Mouse (Mus musculus): ENCODE results near the gene Thbs1. TPM values are rescaled to one million over a fixed set of nuclear protein-coding genes. Genes with fewer than 3 reads are reported as not detected.
A peak's percentile ranks its signal among the peaks of the same experiment; 100 is the strongest.
"Not testable (repeated sequence)": the region's sequence is repeated elsewhere in the genome, so short reads cannot be mapped to it uniquely, and the experiment has no call there.

Thbs1 gene
- total RNA-seq, 2 experiments from 2014 or later: 2.0 to 2.8 TPM

DNA sequence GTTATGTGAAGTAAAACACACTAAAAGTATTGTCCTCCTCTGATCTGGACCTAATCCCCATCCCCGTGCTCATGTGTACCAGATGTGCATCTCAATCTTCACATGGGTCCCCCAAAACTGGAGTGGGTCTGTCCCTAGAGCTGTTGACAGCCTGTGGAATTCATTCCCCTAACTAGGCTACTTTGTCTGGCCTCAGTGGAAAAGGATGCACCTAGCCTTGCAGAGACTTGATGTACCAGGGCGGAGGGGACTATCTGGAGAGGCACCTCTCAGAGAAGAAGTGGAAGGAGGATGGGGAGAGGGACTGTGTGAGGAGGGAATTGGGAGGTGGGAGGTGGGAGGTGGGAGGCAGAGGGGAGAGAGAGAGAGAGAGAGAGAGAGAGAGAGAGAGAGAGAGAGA is 26.1 kb downstream of the Thbs1 start:
- no peak for TF ChIP-seq CTCF (conservative IDR thresholded peaks at IDR 0.05)
- no peak overlapping the region for H3K4me3 ChIP-seq
- DNase-seq (ENCODE audit: low spot score in 2 of 2): no peak
- H3K27ac ChIP-seq: no peak overlapping the region

DNA sequence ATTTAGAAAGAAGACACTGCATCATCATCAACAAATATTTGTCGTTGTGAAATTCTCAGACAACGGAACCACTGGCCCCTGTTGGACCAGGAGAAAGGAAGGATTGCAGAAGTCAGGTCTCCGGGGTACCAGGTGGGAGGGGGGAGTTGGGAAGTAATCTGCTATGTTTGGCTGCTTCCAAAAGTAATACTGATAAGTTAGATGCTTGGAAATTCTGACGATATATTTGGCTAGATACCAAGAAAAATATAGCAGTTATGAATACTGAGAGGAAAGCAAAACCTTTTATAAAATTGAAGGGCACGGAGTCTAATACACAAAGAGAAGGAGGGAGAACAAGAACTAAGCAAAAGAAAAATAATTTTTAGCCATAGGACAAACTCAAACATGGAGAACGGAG is 27.6 kb downstream of the Thbs1 start:
- Histone ChIP-seq H3K27ac (no peak overlapping the region), H3K4me3 (no peak overlapping the region)
- no peak for TF ChIP-seq CTCF (conservative IDR thresholded peaks at IDR 0.05)
- no peak for DNase-seq (ENCODE audit: low spot score in 2 of 2)

DNA sequence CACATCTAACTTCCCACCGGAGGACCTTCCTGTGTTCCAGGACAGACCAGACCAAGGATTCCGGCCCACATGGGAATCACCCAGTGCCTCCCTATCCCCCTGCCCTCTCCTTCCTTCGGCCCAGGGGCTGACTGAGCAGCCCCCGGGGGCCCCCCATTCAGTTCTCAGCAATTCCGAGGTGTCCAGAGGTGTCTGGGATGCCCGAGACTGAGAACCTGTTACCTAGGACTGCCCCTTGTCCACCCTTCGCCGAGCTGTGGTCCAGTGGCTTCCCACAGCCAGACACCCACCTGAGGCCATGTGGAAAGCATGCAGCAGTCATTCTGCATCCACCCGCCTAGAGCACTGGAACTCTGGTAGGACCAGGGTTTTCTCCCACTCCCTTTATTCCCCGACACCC is 30.0 kb downstream of the Thbs1 start:
- Histone ChIP-seq H3K27ac (no peak overlapping the region), H3K4me3 (no peak overlapping the region)
- no peak for TF ChIP-seq CTCF (conservative IDR thresholded peaks at IDR 0.05)
- DNase-seq (ENCODE audit: low spot score in 2 of 2): no peak

DNA sequence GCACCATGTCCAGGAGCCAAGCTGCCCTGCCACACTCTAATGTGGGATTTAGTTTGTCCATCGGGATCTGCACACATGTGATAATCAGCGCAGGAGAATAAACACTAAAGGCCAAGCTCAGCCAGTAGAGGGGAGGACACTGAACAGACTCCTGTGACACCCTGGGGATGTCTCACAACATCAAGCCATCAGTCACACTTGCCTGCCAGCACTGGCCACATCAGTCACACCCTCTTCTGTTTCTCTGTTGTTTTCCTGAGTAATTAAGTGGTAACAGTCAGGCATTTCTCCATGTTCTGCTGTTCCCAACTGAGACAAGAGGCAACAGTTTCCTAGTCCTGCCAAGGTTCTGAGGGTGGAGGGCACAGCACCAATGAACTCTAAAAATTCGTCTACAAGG is 36.1 kb downstream of the Thbs1 start:
- H3K4me3 ChIP-seq; DNase-seq (ENCODE audit: low spot score in 2 of 2): not testable (repeated sequence)

DNA sequence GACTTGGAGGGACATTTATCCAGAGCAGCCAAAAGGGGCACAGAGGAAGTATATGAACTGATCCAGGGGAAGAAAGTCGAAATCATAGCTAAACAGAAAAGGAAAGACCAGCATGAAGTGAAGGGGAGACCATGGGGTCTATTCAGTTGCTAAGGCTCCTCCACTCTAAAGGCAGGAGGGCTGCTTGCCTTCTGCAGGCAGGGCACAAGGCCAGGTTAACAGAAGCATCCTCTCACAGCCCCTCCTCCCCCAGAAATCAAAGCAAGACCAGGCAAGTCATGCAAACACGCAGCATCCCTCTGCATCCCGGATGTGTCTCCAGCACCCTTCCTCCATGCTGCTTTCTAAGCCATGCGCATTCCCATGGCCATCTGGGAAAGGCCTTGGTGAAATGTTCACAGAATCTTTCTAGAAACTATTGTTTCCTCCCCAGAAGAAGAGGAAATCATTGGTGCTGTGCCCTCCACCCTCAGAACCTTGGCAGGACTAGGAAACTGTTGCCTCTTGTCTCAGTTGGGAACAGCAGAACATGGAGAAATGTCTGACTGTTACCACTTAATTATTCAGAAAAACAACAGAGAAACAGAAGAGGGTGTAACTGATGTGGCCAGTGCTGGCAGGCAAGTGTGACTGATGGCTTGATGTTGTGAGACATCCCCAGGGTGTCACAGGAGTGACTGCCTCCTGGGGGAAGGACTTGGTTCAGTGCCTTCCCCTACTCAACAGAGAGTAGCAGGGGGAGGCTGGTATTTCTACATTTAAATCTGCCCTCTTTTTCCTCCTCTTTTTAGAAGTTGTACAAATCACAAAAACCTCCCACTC is 36.9 kb downstream of the Thbs1 start:
- no peak overlapping the region for H3K4me3 ChIP-seq
- no peak for DNase-seq (ENCODE audit: low spot score in 2 of 2)
- no peak for TF ChIP-seq CTCF (conservative IDR thresholded peaks at IDR 0.05)
- no peak overlapping the region for H3K27ac ChIP-seq

More for the DNA sequence above, 36.1 kb downstream of the Thbs1 start:
- H3K27ac ChIP-seq: not testable (repeated sequence)

DNA sequence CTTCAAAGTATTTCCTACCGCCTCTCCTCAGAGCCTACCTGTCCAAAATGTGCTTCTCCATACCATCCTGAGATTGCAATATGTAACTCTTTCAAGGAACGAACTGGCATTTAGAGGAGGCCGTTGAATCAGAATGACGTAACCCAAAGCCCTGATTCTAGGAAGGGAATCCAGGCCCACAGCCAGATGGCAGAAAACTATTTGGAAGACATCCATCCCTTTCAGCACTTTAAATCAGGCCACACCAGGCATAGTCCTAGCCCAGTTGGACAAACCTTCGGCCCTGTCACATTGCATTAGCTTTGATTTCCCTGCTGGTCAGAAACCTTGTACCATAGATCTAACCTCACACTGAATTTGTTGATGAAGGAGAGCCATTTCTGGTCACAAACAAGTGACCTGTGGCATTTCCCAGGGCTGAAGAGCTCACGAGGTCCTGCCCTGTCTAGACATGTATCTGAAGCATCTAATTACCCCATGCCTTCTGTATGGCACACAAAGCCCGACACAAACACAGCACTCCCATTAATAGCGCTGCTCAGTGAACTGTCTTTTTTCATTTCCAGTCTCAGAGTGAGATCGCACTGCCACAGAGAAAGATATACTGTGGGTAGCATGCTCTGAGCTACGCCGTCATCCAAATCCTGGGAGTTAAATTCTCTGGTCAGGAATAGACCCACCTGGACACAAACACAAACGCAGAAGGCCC is 38.3 kb downstream of the Thbs1 start:
- Histone ChIP-seq H3K4me3 (no peak overlapping the region), H3K27ac (no peak overlapping the region)
- peak; percentile 27 to 49 for DNase-seq (ENCODE audit: low spot score in 2 of 2)
- no peak for TF ChIP-seq CTCF (conservative IDR thresholded peaks at IDR 0.05)

DNA sequence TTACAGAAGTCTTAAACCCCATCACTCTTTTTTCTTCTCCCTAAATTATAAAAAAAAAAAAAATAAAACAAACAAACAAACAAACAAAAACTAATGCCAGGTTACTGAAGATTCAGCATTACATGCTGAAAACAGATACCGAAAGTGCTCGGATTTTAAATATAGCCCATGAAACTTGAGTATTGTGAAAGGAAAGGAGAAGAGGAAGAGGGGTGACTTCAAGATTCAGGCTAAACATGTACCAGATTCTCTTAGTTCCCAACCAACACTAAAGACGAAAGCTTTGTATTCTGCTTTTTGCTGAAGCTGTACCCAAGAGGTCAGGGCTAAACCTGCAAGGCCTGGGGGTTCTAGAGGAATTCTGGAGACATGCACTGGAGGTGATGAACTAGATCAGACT is 46.4 kb downstream of the Thbs1 start:
- DNase-seq (ENCODE audit: low spot score in 2 of 2): no peak
- no peak overlapping the region for H3K27ac ChIP-seq
- TF ChIP-seq CTCF (conservative IDR thresholded peaks at IDR 0.05): no peak

DNA sequence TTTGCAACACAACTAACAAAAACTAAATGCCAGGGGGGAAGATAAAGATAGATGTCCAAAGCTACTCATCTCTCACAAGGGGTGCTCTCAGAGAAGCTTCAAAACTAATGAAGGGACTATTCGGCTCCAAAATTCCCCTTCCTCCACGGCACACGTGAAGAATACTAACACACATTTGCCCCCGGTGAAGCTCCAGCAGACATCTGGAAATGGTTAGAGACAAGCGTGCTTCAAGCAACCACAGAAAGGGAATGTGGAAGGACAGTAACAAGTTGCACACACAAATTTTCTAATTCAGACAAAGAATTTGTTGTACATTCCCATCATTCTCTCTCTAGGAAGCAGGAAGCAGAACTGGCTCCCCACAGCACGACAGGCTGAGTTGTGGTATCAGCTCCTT is 47.5 kb downstream of the Thbs1 start:
- no peak for DNase-seq (ENCODE audit: low spot score in 2 of 2)
- TF ChIP-seq CTCF (conservative IDR thresholded peaks at IDR 0.05): no peak
- no peak overlapping the region for H3K27ac ChIP-seq
- no peak overlapping the region for H3K4me3 ChIP-seq

More for the DNA sequence above, 46.4 kb downstream of the Thbs1 start:
- no peak overlapping the region for H3K4me3 ChIP-seq

DNA sequence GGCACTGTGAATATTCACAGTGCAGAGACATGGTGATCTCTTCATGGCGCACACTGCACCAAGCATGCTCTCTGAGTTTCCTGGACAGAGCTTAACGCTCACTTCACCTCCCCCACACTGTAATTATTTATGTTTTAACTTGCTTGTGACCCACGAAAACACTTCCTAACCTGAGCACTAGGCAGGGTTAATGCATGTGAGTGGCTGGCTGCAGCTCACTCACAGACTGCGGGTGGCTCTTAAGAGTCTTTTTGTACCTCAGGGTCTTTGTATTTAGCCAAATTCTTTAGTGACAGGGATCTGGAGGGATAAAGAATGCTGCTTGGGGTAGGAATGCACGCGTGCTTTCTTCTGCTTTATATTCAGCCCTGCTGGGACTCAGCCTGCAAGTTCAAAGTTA is 48.9 kb downstream of the Thbs1 start:
- H3K27ac ChIP-seq: no peak overlapping the region

DNA sequence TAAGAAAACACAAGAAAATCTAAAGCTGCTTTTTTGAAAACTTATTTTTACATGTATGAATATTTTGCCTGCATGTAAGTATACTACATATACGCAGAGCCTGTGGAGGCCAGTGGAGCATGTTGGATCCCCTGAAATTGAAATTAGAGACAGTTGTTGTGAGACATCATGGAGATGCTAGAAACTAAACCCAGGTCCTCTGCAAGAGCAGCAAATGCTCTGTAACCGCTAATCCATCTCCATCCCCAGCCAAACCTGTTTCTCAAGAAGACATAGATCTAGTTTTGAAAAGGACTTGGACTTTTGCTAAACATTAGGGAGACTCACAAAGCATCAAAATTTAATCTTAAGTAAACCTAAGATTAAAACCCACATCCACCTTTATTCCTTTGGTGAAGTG is 49.3 kb downstream of the Thbs1 start:
- no peak for TF ChIP-seq CTCF (conservative IDR thresholded peaks at IDR 0.05)
- H3K4me3 ChIP-seq: no peak overlapping the region
- no peak overlapping the region for H3K27ac ChIP-seq
- DNase-seq (ENCODE audit: low spot score in 2 of 2): no peak

More for the DNA sequence above, 48.9 kb downstream of the Thbs1 start:
- no peak overlapping the region for H3K4me3 ChIP-seq
- TF ChIP-seq CTCF (conservative IDR thresholded peaks at IDR 0.05): no peak
- no peak for DNase-seq (ENCODE audit: low spot score in 2 of 2)

DNA sequence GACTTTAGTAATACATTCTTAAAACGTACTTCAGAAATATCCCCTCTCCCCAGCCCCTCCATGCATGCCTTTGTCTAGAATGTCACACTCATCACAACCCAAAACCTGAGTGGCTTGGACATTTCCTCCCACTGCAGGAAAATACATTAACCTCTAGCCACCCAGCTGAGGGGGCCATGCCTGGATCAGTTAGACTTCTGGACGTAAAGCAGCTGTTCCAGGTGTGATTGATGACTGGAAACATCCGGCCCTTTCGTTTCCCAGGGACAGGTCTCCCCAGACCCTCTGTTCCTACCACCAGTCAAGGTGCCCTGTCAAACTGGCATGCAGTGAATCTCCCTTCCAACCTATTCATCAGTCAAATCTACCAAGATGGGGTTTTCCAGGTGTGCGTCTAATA is 50.8 kb downstream of the Thbs1 start:
- no peak for DNase-seq (ENCODE audit: low spot score in 2 of 2)
- no peak for TF ChIP-seq CTCF (conservative IDR thresholded peaks at IDR 0.05)
- Histone ChIP-seq H3K4me3 (no peak overlapping the region), H3K27ac (no peak overlapping the region)

DNA sequence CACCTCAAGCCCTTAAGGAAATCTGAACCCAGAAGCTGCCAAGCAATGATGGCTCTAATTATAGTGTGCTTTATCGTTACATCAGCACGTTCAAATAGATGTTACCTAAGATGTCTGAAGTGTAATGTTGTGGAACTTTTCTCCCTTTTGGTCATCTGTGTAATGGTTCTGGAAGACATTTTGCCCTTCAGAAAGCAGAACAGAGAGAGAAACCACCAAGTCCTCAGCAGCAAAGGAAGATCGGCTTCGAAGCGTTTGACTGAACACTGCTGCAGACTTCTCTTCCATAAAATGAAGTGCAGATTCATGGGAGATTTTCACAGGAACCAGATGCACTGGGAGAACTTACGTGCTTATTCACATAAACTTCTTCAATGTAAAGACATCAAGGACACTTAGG is 52.5 kb downstream of the Thbs1 start:
- no peak overlapping the region for H3K4me3 ChIP-seq
- no peak for DNase-seq (ENCODE audit: low spot score in 2 of 2)
- H3K27ac ChIP-seq: no peak overlapping the region
- TF ChIP-seq CTCF (conservative IDR thresholded peaks at IDR 0.05): no peak

DNA sequence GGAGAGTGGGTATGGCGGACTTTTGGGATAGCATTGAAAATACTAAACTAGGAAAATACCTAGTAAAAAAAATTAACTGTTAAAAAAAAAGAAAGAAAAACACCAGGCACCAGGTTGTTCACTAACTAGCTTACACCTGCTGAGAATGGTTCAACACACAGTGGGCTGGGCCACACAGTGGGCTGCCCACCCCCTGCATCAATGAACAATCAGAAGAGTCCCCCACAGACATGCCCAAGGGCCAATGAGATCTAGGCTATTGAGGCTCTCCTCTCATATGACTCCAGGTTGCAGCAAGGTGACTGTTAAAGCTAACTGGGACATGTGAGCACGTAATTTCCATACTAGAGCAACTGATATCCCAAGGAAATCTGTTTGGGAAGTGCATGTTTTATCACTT is 54.0 kb downstream of the Thbs1 start:
- DNase-seq (ENCODE audit: low spot score in 2 of 2): no peak
- H3K27ac ChIP-seq: no peak overlapping the region
- no peak for TF ChIP-seq CTCF (conservative IDR thresholded peaks at IDR 0.05)
- H3K4me3 ChIP-seq: no peak overlapping the region

DNA sequence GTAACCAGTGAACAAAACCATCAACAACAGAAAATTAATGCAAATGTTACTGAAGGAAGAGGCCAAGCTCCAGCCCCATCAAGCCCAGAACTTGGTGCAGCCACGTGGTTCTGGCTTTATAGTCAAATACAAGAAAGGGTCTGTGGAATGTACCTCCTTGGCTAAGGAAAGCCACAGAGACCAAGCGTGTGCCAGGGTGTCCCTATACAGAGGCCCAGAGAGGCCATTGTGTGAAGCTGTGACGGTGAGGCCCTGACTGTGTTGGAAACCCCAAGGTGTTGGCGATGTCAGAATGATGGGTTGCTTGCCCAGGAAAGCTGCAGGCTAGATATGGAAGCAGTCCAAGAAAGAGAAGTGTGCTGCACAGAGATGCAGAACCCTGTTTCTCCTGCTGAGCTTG is 56.1 kb downstream of the Thbs1 start:
- no peak for DNase-seq (ENCODE audit: low spot score in 2 of 2)
- H3K27ac ChIP-seq: no peak overlapping the region
- no peak for TF ChIP-seq CTCF (conservative IDR thresholded peaks at IDR 0.05)
- H3K4me3 ChIP-seq: no peak overlapping the region

All from layer of hippocampus, adult 2 months (tissue).